Mouse (Mus musculus) kidney, adult 2 months (tissue): ENCODE measurements around the gene Fkbp5.

ENCODE experiments used
- CTCF ChIP-seq: fragments of 200-500 bp; conservative IDR thresholded peaks from 2 replicates; pipeline ENCODE4 v1.5.1; 2011; ENCODE audit warnings: low read depth, mild to moderate bottlenecking, control low read depth, low read length, moderate library complexity, mixed read lengths; ENCODE audit not compliant: insufficient read depth, insufficient read length
- POLR2A ChIP-seq: fragments of 200-500 bp; IDR thresholded peaks from one replicate; pipeline ENCODE4 v1.6.1; 2011; ENCODE audit warnings: low read depth, low read length, control low read depth

DNA sequence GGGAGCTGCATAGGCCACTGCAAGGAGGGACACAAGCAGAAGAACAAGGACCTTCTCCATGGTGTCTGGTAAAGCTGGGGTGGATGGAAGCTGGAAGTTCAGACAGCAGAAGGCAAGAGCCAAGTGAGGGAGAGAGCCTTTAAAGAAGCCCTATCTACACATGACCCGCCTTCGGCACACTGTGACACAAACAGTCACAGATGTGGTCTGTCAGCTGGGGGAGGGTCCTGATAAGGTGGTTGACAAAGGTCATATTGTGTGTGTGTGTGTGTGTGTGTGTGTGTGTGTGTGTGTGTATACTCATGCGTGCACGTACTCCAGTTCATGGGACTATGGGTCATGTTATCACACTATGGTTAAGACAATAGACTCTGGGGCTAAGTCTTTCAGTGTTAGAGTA lies 43.3 kb upstream of the Fkbp5 start, which contains the start of gene Clps:
- TF ChIP-seq CTCF: no peak
- no peak for TF ChIP-seq POLR2A
